Mouse (Mus musculus): ENCODE data around the gene Pax5. TPM values are rescaled to one million over a fixed set of nuclear protein-coding genes. Genes with fewer than 3 reads are reported as not detected.

Gene Pax5
- polyA plus RNA-seq, 1 experiment: 35.6 TPM

DNA sequence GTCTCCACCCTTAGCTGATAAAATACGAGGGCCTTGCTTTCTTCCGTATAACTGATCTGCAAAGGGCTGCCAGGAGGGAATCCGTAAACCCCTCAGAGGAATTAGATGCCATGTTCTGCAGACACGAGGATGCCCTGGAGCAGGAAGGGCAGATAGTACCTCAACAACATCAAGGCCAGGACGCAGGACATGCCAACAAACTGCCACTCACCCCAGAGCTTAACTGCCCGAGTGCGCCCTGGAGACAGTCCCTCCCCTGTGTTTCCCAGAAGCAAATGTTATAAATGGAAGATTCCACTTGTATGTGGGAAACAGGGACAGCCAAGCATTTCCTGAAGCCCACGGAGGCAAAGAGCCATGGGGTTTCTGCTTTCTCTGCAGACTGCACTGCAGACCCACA lies 143.9 kb downstream of the Pax5 start:
- no peak overlapping the region for H3K27ac ChIP-seq (ENCODE audit: control insufficient read depth, insufficient read depth, low read depth, low read length, poor library complexity)
- no peak overlapping the region for H3K4me3 ChIP-seq (replicated peaks; ENCODE audit: control insufficient read depth, low read depth, low read length)
- no peaks in the 10 kb centered on the region for H3K4me1 ChIP-seq (ENCODE audit: control insufficient read depth, insufficient read depth, low read length)
- TF ChIP-seq CTCF (IDR thresholded peaks at IDR 0.05; ENCODE audit: control insufficient read depth, insufficient read depth, low read length) (no peak), POLR2A (IDR thresholded peaks at IDR 0.05; ENCODE audit: borderline replicate concordance, control insufficient read depth, low read depth, low read length) (no peak)
- whole genome bisulfite sequencing: 69% methylated on average over 8 of the region's 8 CpGs

DNA sequence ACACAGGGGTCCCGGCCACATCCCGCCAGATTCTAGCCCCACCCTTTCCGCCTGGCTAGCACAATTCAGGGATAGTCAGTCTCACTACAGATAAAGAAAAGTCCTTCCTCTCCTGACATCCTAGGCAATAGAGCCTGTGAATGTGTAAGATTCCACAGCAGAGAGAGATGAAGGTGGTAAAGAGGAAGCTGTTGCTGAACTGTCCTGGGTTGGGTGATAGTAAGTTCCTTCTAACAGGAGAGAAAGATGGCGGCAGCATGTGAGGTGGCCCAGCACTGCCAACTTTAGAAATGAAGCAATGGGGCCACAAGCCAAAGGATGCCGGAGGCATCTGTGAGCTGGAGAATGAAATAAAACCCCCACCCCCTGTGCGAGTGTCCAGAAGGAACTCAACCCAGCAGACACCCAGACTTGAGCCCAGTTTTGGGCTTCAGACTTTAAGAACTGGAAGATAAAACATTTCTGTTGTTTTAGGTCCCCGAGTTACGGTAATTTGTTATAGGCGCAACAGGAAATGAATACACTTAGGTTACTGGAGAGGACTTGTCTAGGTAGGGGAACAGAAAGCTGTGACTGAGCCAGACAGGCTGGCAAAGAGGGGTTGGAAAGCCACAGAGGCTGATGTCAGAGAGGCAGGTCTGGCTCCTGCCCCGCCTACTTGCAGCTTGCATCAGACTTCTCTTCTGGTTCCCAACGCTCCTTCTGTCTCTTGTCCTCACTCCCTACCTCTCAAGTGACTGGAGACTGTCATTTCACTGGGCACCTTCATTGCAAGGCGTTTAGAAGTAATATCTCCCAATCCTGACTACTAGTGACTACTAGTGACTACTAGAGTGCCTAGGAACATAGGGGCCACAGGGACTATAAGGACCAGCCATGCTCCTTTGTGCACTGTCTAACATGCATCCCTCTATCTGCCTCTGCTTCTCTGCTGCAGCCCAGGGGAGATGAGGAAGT lies 144.9 kb downstream of the Pax5 start:
- WGBS: 71% methylated on average over 12 of the region's 12 CpGs
- TF ChIP-seq POLR2A (IDR thresholded peaks at IDR 0.05; ENCODE audit: borderline replicate concordance, control insufficient read depth, low read depth, low read length) (no peak), CTCF (IDR thresholded peaks at IDR 0.05; ENCODE audit: control insufficient read depth, insufficient read depth, low read length) (no peak)
- H3K4me1 ChIP-seq (ENCODE audit: control insufficient read depth, insufficient read depth, low read length): no peaks in the 10 kb centered on the region
- no peak overlapping the region for H3K4me3 ChIP-seq (replicated peaks; ENCODE audit: control insufficient read depth, low read depth, low read length)
- no peak overlapping the region for H3K27ac ChIP-seq (ENCODE audit: control insufficient read depth, insufficient read depth, low read depth, low read length, poor library complexity)

DNA sequence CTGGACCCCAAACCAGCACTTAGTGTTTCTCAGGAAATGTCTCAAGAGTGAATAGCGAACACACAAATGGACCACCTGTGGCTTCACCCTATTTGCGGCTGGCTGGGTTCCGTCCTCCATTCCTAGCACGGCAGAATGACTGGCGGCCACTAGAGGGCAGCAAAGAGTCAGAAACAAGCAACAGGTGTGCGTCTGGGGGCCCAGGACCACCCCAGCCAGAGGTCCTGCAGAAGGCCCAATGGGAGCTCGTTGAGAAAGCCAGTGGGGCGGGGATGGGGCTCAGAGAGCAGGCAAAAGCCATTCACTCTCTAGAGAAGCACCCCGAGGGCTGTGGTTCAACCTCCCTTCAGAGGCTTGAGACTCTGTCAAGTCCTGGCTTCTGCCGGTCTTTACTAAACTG lies 145.7 kb downstream of the Pax5 start:
- 8% methylated on average over 10 of the region's 10 CpGs for whole genome bisulfite sequencing
- Histone ChIP-seq H3K27ac (ENCODE audit: control insufficient read depth, insufficient read depth, low read depth, low read length, poor library complexity) (no peak overlapping the region), H3K4me1 (ENCODE audit: control insufficient read depth, insufficient read depth, low read length) (no peaks in the 10 kb centered on the region), H3K4me3 (replicated peaks; ENCODE audit: control insufficient read depth, low read depth, low read length) (no peak overlapping the region)
- TF ChIP-seq POLR2A (IDR thresholded peaks at IDR 0.05; ENCODE audit: borderline replicate concordance, control insufficient read depth, low read depth, low read length): no peak
- peak; percentile 81 for TF ChIP-seq CTCF (IDR thresholded peaks at IDR 0.05; ENCODE audit: control insufficient read depth, insufficient read depth, low read length)

DNA sequence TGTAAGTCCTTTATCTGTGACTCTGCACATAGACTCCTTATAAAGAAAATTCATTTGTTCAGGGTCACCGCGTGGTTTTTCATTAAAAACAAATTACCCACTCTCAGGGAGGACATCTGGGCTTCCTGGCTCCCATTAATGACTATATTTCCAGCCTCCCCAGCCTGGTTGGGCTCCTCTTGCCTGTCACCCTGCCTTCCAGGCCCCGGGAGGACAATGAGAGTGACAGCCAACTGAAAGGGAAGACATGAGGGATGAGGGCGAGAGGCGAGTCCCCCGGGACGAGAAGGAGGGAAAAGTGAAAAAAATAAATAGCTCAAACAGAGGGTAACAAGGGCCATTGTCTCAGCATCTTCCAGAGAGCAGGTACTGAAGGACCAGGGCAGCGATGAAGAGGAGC lies 149.3 kb downstream of the Pax5 start:
- Histone ChIP-seq H3K27ac (ENCODE audit: control insufficient read depth, insufficient read depth, low read depth, low read length, poor library complexity) (no peak overlapping the region), H3K4me3 (replicated peaks; ENCODE audit: control insufficient read depth, low read depth, low read length) (no peak overlapping the region), H3K4me1 (ENCODE audit: control insufficient read depth, insufficient read depth, low read length) (no peaks in the 10 kb centered on the region)
- no peak for TF ChIP-seq CTCF (IDR thresholded peaks at IDR 0.05; ENCODE audit: control insufficient read depth, insufficient read depth, low read length)
- no peak for TF ChIP-seq POLR2A (IDR thresholded peaks at IDR 0.05; ENCODE audit: borderline replicate concordance, control insufficient read depth, low read depth, low read length)
- WGBS: 72% methylated on average over 8 of the region's 8 CpGs

DNA sequence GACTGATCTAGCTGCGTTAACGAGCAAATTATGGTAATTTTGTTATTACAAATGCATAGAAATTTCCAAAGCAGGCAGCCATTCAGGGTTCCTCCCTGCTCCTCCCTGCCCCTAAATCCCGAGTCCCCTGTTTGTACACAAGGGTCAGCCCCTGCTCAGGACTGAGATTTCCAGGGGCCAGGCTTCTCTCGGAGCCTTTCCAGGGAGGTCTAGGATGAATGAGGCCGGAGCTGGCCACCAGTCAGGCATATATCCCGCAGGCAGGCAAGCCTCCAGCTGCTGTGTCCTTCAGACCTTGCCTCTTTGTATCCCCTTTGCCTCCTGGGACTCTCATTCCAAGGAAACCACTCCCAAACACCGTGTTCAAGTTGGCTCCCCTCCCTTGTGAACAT lies 151.7 kb downstream of the Pax5 start:
- H3K27ac ChIP-seq (ENCODE audit: control insufficient read depth, insufficient read depth, low read depth, low read length, poor library complexity): no peak overlapping the region
- 24% methylated on average over 7 of the region's 7 CpGs for WGBS
- TF ChIP-seq POLR2A (IDR thresholded peaks at IDR 0.05; ENCODE audit: borderline replicate concordance, control insufficient read depth, low read depth, low read length) (no peak), CTCF (IDR thresholded peaks at IDR 0.05; ENCODE audit: control insufficient read depth, insufficient read depth, low read length) (no peak)
- H3K4me1 ChIP-seq (ENCODE audit: control insufficient read depth, insufficient read depth, low read length): no peaks in the 10 kb centered on the region
- H3K4me3 ChIP-seq (replicated peaks; ENCODE audit: control insufficient read depth, low read depth, low read length): no peak overlapping the region

DNA sequence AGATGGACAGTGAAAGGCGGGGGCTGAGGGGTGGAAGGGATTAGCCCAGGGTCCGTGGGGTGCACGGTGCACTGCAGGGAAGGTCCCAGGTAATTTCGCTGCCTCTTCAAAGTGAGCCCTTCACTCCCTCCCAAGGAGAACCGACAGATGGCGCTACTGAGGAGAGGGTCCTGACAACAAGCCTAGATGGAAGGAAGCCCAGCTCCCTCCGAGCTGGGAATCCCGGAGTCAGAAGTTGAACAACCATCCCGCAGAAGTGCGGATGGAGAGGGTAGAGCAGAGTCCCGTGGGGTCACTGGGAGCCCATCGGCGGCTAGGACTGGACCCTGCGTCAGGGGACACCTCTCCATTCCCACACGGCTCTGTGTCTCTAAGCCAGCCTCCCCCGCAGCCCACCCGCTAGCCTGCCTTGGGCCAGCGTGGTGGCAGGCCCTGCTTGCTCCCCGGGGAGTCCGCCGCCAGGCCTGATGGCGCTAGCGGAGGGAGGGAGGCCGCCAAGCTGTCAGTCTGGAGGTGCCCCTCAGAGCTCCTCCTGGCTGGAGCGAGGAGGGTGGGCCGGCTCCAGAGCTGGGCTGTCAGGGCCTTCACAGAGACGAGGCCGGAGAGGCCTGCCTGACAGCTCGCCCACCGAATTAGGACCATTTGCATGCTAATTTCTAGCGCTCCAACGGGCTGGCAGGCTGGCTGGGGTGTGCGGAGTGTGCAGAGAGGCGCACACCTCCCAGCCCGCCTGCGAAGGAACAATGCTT lies 152.3 kb downstream of the Pax5 start:
- no peaks in the 10 kb centered on the region for H3K4me1 ChIP-seq (ENCODE audit: control insufficient read depth, insufficient read depth, low read length)
- H3K27ac ChIP-seq (ENCODE audit: control insufficient read depth, insufficient read depth, low read depth, low read length, poor library complexity): no peak overlapping the region; the same call in 1 of the 2 replicates
- no peak overlapping the region for H3K4me3 ChIP-seq (replicated peaks; ENCODE audit: control insufficient read depth, low read depth, low read length)
- WGBS: 12% methylated on average over 36 of the region's 36 CpGs
- TF ChIP-seq CTCF (IDR thresholded peaks at IDR 0.05; ENCODE audit: control insufficient read depth, insufficient read depth, low read length) (peak; percentile 24; the same call in 1 of the 2 replicates), POLR2A (IDR thresholded peaks at IDR 0.05; ENCODE audit: borderline replicate concordance, control insufficient read depth, low read depth, low read length) (no peak)

DNA sequence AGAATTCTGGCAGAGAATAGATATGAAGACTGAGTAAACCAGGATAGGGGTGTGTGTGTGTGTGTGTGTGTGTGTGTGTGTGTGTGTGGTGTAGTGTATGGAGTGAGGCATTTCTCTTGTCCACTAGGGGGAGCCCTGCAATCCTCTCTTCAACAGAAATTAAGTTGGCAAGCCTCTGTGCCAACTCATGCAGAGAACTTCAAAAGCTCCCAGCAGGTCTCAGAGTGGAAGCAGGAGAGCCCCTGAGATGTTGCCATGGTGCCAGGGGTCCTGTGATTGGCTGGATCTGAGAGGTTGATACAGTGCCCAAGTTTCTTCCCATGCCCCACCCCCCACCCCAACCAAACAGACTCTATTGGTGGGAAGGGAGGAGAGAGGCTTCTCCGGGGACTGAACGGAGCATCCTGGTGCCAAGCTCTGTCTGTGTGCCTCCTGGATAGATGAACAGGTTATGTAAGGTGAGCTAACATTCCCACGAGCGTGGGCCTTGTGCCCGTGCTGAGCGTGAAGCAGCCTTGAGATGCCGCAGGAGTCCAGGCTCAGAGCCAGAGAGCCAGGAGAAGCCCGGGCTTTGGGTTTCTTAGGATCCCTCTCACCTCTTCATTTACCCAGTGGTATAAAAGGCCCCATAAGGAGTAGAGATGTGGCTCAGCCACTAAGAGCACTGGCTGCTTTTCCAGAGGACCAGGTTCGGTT lies 153.6 kb downstream of the Pax5 start:
- WGBS: 88% methylated on average over 9 of the region's 9 CpGs
- Histone ChIP-seq H3K4me1 (ENCODE audit: control insufficient read depth, insufficient read depth, low read length) (no peaks in the 10 kb centered on the region), H3K27ac (ENCODE audit: control insufficient read depth, insufficient read depth, low read depth, low read length, poor library complexity) (no peak overlapping the region), H3K4me3 (replicated peaks; ENCODE audit: control insufficient read depth, low read depth, low read length) (no peak overlapping the region)
- TF ChIP-seq POLR2A (IDR thresholded peaks at IDR 0.05; ENCODE audit: borderline replicate concordance, control insufficient read depth, low read depth, low read length): no peak
- TF ChIP-seq CTCF (IDR thresholded peaks at IDR 0.05; ENCODE audit: control insufficient read depth, insufficient read depth, low read length): no peak

DNA sequence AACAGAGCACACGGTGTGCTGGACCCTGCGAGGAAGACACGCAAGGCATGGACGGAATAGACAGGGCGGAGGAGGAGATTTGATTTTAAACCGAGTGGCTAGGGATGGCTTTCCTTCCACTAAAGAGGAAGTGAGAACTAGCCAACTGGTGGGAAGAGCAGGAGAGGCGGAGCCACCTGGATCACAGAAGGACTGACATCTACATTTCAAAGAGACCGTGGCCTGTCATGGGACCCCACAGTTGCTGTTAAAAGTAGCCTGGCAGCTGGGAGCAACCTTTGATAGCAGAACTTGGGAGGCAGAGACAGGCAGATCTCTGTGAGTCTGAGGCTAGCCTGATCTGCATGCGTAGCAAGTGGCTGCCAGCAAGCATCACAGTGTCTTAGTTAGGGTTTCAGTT lies 154.7 kb downstream of the Pax5 start:
- H3K4me1 ChIP-seq (ENCODE audit: control insufficient read depth, insufficient read depth, low read length): no peaks in the 10 kb centered on the region

More for the DNA sequence above, 154.7 kb downstream of the Pax5 start:
- no peak overlapping the region for H3K27ac ChIP-seq (ENCODE audit: control insufficient read depth, insufficient read depth, low read depth, low read length, poor library complexity)
- no peak overlapping the region for H3K4me3 ChIP-seq (replicated peaks; ENCODE audit: control insufficient read depth, low read depth, low read length)
- WGBS: 68% methylated on average over 9 of the region's 9 CpGs
- TF ChIP-seq CTCF (IDR thresholded peaks at IDR 0.05; ENCODE audit: control insufficient read depth, insufficient read depth, low read length) (no peak), POLR2A (IDR thresholded peaks at IDR 0.05; ENCODE audit: borderline replicate concordance, control insufficient read depth, low read depth, low read length) (no peak)

All from bone marrow, adult 2 months (tissue).